Mouse (Mus musculus) hindbrain, embryonic 15.5 days (tissue): ENCODE results near the gene Fyco1. TPM values are rescaled to one million over a fixed set of nuclear protein-coding genes. Genes with fewer than 3 reads are reported as not detected.

ENCODE experiments used
- ATAC-seq: fragments of 200-750 bp; cut with Nextera tagmentation; 2 replicates; pipeline ENCODE4 v1.8.0; 2017; ENCODE audit warnings: low read depth, moderate number of reproducible peaks, moderate TSS enrichment; ENCODE audit not compliant: low FRiP score
- H3K27ac ChIP-seq: fragments of 300-500 bp; sonication (generic); replicated peaks from 2 replicates; pipeline ENCODE4 v1.5.1; 2015; ENCODE audit warnings: mild to moderate bottlenecking, inconsistent platforms
- H3K27me3 ChIP-seq: fragments of 300-500 bp; sonication (generic); 2 replicates; pipeline ENCODE4 v1.6.1; 2015; ENCODE audit warnings: control low read depth, inconsistent platforms
- H3K36me3 ChIP-seq: fragments of 300-500 bp; sonication (generic); 2 replicates; pipeline ENCODE4 v1.6.1; 2015; ENCODE audit warnings: control low read depth, inconsistent platforms
- H3K4me1 ChIP-seq: fragments of 300-500 bp; sonication (generic); replicated peaks from 2 replicates; pipeline ENCODE4 v1.6.1; 2015; ENCODE audit warnings: control low read depth, inconsistent platforms
- H3K4me2 ChIP-seq: fragments of 300-500 bp; sonication (generic); 2 replicates; pipeline ENCODE4 v1.6.1; 2015; ENCODE audit warnings: moderate library complexity, mild to moderate bottlenecking, inconsistent platforms
- H3K4me3 ChIP-seq: fragments of 300-500 bp; sonication (generic); 2 replicates; pipeline ENCODE4 v1.5.1; 2015; ENCODE audit warnings: mild to moderate bottlenecking, inconsistent platforms
- H3K9ac ChIP-seq: fragments of 300-500 bp; sonication (generic); 2 replicates; pipeline ENCODE4 v1.6.1; 2015; ENCODE audit warnings: inconsistent platforms
- H3K9me3 ChIP-seq: fragments of 300-500 bp; sonication (generic); 2 replicates; pipeline ENCODE4 v1.6.1; 2016; ENCODE audit warnings: control low read depth, inconsistent platforms
- WGBS: fragments of 180-500 bp; shearing (Covaris S2); methylation state at CpG from one replicate; pipeline ENCODE4 v1.1.7; 2015; 5-methylcytosine and 5-hydroxymethylcytosine counted together
- polyA plus RNA-seq: library from polyadenylated mRNA; unstranded; fragments of >200 nt; fragmentation: Nextera tagmentation; extraction: Ambion mirVana; gene quantifications from 2 replicates; pipeline ENCODE4 v1.2.1, GENCODE M21; 2015

Gene Fyco1
- polyA plus RNA-seq, 1 experiment from 2014 or later = 14.6 TPM

GRCm38 (mm10) chr9:123849976-123850695 is 1.6 kb downstream of the Fyco1 start:
- 68% methylated on average over 2 of the region's 2 CpGs for WGBS
- H3K27me3 ChIP-seq = no peaks in the 10 kb centered on the region
- H3K9me3 ChIP-seq = no peaks in the 10 kb centered on the region
- no peaks in the 10 kb centered on the region for H3K36me3 ChIP-seq
- ATAC-seq = no peak
- H3K4me2 ChIP-seq = peak overlapping the region; percentile 91
- peaks cover 12% of the 10 kb centered on the region for H3K4me1 ChIP-seq
- peak overlapping the region; percentile 83; the same call in 1 of the 2 replicates for H3K27ac ChIP-seq
- no peak overlapping the region for H3K9ac ChIP-seq
- no peak overlapping the region for H3K4me3 ChIP-seq

- WGBS = 93% methylated on average over 1 of the region's 1 CpGs
- no peaks in the 10 kb centered on the region for H3K27me3 ChIP-seq
Measured at GRCm38 (mm10) chr9:123846490-123846889, 5.2 kb downstream of the Fyco1 start.

GRCm38 (mm10) chr9:123845120-123845519 is 6.6 kb downstream of the Fyco1 start:
- WGBS = 79% methylated on average over 3 of the region's 3 CpGs
- no peaks in the 10 kb centered on the region for H3K9me3 ChIP-seq
- no peak overlapping the region for H3K27ac ChIP-seq
- no peaks in the 10 kb centered on the region for H3K27me3 ChIP-seq
- no peak overlapping the region for H3K9ac ChIP-seq
- no peak overlapping the region for H3K4me2 ChIP-seq
- H3K4me3 ChIP-seq = no peak overlapping the region
- no peaks in the 10 kb centered on the region; the same call in 1 of the 2 replicates for H3K4me1 ChIP-seq
- no peak for ATAC-seq
- no peaks in the 10 kb centered on the region for H3K36me3 ChIP-seq

More at GRCm38 (mm10) chr9:123846490-123846889, 5.2 kb downstream of the Fyco1 start:
- Histone ChIP-seq H3K9ac (no peak overlapping the region), H3K36me3 (no peaks in the 10 kb centered on the region), H3K27ac (no peak overlapping the region), H3K4me3 (no peak overlapping the region), H3K9me3 (no peaks in the 10 kb centered on the region), H3K4me1 (peaks cover 8% of the 10 kb centered on the region), H3K4me2 (no peak overlapping the region)
- ATAC-seq = no peak

DNA sequence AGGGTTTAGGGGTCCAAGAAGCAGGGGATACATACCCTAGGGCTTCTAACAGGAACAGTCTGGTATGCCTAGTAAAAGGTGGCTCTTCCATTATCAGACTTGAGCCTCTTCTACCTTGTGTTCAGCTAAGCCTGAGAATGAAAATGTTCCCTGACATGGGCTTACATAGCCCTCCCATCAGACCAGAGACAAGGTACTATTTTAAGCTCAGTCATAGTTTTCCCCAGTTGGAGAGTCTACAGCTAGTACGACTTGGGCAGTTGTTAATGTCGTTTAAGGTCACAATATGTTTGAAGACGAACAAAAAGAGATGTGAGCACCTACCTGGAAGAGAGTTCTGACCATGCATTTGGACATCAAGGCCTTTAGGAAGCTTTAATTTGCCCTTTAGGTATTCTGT is 7.2 kb downstream of the Fyco1 start:
- Histone ChIP-seq H3K36me3 (no peaks in the 10 kb centered on the region), H3K4me3 (no peak overlapping the region), H3K27me3 (no peaks in the 10 kb centered on the region), H3K9me3 (no peaks in the 10 kb centered on the region), H3K9ac (no peak overlapping the region), H3K4me1 (no peaks in the 10 kb centered on the region), H3K4me2 (no peak overlapping the region), H3K27ac (no peak overlapping the region)
- WGBS = 94% methylated on average over 3 of the region's 3 CpGs
- ATAC-seq = no peak

DNA sequence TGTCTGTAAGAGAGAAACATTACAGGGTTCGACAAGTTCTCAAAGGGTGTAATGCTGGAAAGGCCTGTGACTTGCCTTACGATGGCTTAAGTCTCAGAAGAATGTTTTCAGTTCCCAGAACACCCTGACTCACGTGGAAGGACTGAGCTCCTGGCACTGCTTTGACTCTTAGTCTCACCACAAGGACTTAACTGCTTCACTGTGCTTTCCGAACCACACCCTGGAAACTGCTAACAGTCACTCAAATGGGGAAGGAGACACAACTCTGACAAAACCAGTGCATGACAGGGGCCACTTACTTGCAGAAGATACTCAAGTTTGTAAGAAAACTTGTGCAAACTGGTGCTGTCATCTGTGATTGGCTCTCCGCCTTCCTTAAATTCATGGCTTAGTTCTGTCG is 11.5 kb downstream of the Fyco1 start:
- WGBS = 94% methylated on average over 6 of the region's 6 CpGs
- Histone ChIP-seq H3K27me3 (no peaks in the 10 kb centered on the region), H3K36me3 (peaks cover 14% of the 10 kb centered on the region), H3K4me1 (no peaks in the 10 kb centered on the region), H3K4me3 (no peak overlapping the region), H3K27ac (no peak overlapping the region), H3K9ac (no peak overlapping the region), H3K9me3 (no peaks in the 10 kb centered on the region), H3K4me2 (no peak overlapping the region)
- no peak for ATAC-seq

DNA sequence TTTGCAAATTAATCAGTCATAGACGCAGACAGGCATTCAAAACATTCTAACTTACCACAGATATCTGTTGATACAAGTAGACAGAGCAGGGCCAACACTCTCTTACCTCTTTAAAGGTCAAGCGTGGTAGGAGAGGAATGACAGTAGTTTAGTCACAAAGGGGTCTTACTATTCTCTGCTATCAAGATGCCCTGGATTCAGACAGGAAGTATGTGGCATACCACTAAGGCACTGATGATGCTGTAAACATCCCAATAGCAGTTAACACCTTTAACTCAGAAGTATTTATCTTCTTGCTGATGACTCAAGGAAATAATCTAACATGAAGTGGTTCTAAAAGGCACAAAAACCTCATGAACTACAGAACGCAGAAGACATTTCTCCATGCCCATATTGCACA is 15.8 kb downstream of the Fyco1 start:
- no peak overlapping the region for H3K4me3 ChIP-seq
- ATAC-seq = no peak
- H3K36me3 ChIP-seq = peaks cover 19% of the 10 kb centered on the region
- H3K9ac ChIP-seq = no peak overlapping the region
- no peak overlapping the region for H3K4me2 ChIP-seq
- H3K27me3 ChIP-seq = no peaks in the 10 kb centered on the region
- H3K27ac ChIP-seq = no peak overlapping the region
- H3K9me3 ChIP-seq = no peaks in the 10 kb centered on the region
- 95% methylated on average over 3 of the region's 3 CpGs for WGBS
- no peaks in the 10 kb centered on the region for H3K4me1 ChIP-seq

DNA sequence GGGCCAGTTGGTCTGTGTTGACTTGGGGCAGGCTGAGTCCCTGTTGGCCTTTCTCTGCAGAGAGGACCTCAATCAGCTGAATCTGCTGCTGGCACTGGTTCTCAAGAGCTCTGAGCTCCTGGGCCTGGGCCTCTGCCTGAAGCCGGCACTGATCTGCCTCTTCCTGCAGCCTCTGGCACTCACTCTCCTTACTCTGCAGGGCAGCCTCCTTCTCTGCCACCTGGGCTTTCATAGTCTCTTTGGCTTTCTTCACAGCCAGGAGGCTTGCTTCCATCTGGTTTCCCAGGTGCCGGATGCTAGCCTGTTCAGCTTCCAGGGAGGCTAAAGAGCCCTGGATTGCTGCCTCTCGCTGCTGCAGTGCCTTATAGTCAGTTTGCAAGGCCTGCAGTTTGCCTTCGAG is 22.8 kb downstream of the Fyco1 start:
- Histone ChIP-seq H3K4me2 (no peak overlapping the region), H3K27me3 (no peaks in the 10 kb centered on the region), H3K9ac (no peak overlapping the region), H3K27ac (no peak overlapping the region), H3K9me3 (no peaks in the 10 kb centered on the region), H3K36me3 (peaks cover 41% of the 10 kb centered on the region), H3K4me1 (no peaks in the 10 kb centered on the region), H3K4me3 (no peak overlapping the region)
- WGBS = 91% methylated on average over 4 of the region's 4 CpGs
- no peak for ATAC-seq

GRCm38 (mm10) chr9:123826631-123827030 is 25.1 kb downstream of the Fyco1 start:
- Histone ChIP-seq H3K27me3 (no peaks in the 10 kb centered on the region), H3K36me3 (peaks cover 55% of the 10 kb centered on the region), H3K27ac (no peak overlapping the region), H3K9ac (no peak overlapping the region), H3K9me3 (no peaks in the 10 kb centered on the region), H3K4me3 (no peak overlapping the region), H3K4me2 (no peak overlapping the region), H3K4me1 (no peaks in the 10 kb centered on the region)
- whole genome bisulfite sequencing = 93% methylated on average over 3 of the region's 3 CpGs
- ATAC-seq = no peak

DNA sequence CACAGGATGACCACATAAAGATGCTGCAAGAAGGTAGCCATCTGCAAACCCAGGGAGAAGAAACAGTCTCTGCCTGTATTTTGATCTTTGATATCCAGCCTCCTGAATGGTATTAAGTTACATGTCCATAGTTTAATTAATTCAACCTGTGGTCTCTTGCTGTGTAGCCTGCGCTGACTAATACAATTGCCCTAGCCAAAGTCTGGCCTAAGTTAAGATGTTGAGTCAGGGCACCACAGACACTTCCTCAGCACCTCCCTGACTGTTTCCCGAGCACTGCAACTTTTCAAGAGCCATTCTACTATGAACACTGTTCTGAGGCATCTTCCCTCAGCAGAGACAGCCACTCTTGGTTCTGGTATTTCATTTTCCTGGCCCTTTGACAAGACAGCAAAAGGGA is 33.1 kb downstream of the Fyco1 start:
- Histone ChIP-seq H3K36me3 (peaks cover 34% of the 10 kb centered on the region), H3K27me3 (no peaks in the 10 kb centered on the region), H3K4me1 (no peaks in the 10 kb centered on the region), H3K4me3 (no peak overlapping the region), H3K9ac (no peak overlapping the region), H3K27ac (no peak overlapping the region), H3K9me3 (no peaks in the 10 kb centered on the region), H3K4me2 (no peak overlapping the region)
- no peak for ATAC-seq
- WGBS = 88% methylated on average over 2 of the region's 2 CpGs

DNA sequence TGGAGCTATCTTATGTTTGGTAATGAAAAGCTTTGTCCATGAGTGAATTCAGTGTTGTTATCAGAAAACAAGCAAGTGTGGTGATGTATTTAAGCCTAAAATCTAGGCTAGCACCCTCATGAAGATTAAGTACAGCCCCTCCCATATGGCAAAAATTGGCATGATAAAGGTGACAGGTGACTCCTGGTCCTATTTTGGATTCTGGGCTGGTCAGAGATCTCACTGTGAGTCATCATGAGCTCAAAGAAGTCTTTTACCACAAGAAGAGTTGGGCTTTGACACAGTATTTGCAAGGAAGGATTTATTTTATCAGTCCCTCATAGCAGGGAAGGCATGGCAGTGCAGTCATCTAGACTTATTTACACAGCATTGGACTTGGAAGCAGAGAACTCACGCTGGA is 35.7 kb downstream of the Fyco1 start:
- no peak for ATAC-seq
- 93% methylated on average over 1 of the region's 1 CpGs for WGBS
- Histone ChIP-seq H3K9ac (no peak overlapping the region), H3K27me3 (no peaks in the 10 kb centered on the region), H3K9me3 (no peaks in the 10 kb centered on the region), H3K4me3 (no peak overlapping the region), H3K4me2 (no peak overlapping the region), H3K27ac (no peak overlapping the region), H3K36me3 (peaks cover 20% of the 10 kb centered on the region), H3K4me1 (no peaks in the 10 kb centered on the region)

GRCm38 (mm10) chr9:123815444-123815843 is 36.3 kb downstream of the Fyco1 start:
- no peak overlapping the region for H3K4me2 ChIP-seq
- peaks cover 20% of the 10 kb centered on the region for H3K36me3 ChIP-seq
- H3K9me3 ChIP-seq = no peaks in the 10 kb centered on the region
- no peaks in the 10 kb centered on the region for H3K4me1 ChIP-seq
- WGBS = 93% methylated on average over 3 of the region's 3 CpGs
- no peaks in the 10 kb centered on the region for H3K27me3 ChIP-seq
- no peak overlapping the region for H3K27ac ChIP-seq
- ATAC-seq = no peak
- no peak overlapping the region for H3K9ac ChIP-seq
- H3K4me3 ChIP-seq = no peak overlapping the region

DNA sequence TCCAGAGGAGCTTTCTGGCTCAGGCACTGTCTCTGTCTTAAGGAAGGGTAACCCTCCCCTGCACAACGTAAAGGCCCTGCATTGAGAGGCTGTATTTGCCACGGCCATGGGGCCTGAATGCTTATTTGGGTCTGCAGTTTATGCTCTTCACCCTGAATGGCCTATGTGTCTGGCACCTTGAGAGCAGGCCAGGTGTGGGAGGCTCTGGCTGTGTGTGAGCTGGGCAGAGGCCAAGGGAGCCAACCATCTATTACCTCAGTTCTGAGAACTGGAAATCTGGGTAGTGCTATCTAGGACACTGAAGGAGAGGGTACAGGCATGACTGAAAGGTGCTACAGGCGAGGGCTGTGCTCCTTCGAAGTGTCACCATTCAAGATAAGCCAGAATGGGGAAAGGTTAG is 36.9 kb downstream of the Fyco1 start:
- peaks cover 20% of the 10 kb centered on the region for H3K36me3 ChIP-seq
- H3K9me3 ChIP-seq = no peaks in the 10 kb centered on the region
- no peak overlapping the region for H3K27ac ChIP-seq
- no peak for ATAC-seq
- no peaks in the 10 kb centered on the region for H3K4me1 ChIP-seq
- no peak overlapping the region for H3K9ac ChIP-seq
- no peak overlapping the region for H3K4me2 ChIP-seq
- no peak overlapping the region for H3K4me3 ChIP-seq
- WGBS = 90% methylated on average over 4 of the region's 4 CpGs
- no peaks in the 10 kb centered on the region for H3K27me3 ChIP-seq

DNA sequence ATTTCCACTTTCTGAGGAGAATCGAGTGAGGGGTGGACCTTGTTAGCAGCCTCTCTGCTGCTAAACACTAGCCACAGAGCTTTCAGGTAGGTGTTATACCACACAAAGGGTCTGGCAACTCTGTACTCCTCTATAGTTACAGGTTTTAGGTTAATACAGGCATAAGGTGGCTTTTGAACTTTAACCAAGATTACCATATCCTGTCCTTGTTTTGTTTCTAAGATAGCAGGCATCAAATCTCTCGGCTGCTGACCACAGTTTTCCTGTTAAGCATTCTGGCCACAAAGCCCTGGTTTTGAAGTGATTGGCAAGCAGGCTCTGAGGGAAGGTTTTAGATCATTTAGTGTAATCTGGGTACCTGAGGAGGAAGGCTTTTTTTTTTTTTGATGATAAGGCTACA is 37.4 kb downstream of the Fyco1 start:
- Histone ChIP-seq H3K27ac (no peak overlapping the region), H3K36me3 (peaks cover 20% of the 10 kb centered on the region), H3K9me3 (no peaks in the 10 kb centered on the region), H3K27me3 (no peaks in the 10 kb centered on the region), H3K4me1 (no peaks in the 10 kb centered on the region), H3K4me2 (no peak overlapping the region), H3K4me3 (no peak overlapping the region), H3K9ac (no peak overlapping the region)
- no peak for ATAC-seq
- WGBS = 76% methylated on average over 2 of the region's 2 CpGs
